Mouse (Mus musculus): ENCODE measurements at regions not wholly inside any gene's neighbourhood (a gene's known extent, or its start where the extent isn't known, plus 50 kb on each side); places are given as distances from the start of the nearest gene placed in this dataset.

DNA sequence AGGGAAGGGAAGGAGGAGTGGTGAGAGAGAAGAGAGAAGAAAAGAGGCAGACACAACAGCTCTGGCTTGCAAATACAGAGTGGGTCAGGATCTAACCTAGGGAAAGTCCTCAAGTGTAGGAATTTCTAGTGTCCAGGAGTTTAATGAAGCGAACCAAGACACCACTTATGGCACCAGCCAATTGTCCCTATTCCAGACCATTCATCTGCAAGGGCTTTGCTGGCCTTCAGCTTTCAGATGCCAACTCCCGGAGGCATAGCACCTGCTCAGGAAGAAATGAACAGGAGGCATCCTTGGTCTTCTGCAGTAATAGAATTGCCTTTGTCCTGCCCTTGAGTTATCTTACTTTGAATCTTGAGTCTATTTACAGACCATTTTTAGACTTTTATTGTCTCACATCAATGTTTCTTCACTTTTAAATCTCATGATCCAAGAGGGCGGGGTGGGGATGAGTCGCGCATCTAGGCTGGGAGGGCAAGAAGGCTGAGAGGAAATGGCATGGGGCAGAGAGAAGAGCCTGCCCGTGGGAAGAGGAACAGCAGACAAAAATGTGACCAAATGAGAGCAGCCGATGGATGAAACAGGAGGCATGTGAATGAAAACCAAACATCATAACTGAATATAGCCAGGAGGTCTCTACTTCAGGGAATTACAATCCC lies 190.1 kb upstream of the Hmga2 start:
- DNase-seq (ENCODE audit: low read depth, low spot score): no peak

GRCm38 (mm10) chr10:120665670-120666069 lies 189.4 kb upstream of the Hmga2 start:
- no peak for DNase-seq (ENCODE audit: low read depth, low spot score)

DNA sequence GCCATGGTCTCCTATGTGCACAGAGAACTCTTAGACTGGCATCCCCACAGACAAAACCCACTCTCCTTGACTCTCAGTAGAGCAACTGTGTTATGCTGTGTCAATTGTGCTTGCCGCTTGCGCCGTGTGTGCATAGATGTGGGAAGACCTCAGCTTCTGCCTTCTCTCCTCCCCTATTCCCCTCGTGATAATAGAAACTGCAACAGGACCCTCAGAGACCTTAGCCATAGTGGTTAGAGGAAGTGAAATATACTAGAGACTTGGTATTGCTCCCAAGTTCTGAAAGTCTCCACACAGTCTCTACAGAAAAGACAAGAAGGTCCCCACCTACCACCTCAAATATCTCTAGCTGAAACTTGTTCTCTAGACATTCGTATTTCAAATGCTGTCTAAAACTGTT lies 188.2 kb upstream of the Hmga2 start:
- no peak for DNase-seq (ENCODE audit: low read depth, low spot score)

GRCm38 (mm10) chr10:120663396-120663795 lies 187.1 kb upstream of the Hmga2 start:
- DNase-seq (ENCODE audit: low read depth, low spot score): no peak

- DNase-seq (ENCODE audit: low read depth, low spot score): peak; percentile 57
Observed at GRCm38 (mm10) chr10:120660503-120660902, 184.2 kb upstream of the Hmga2 start.

GRCm38 (mm10) chr10:120655238-120655931 lies 179.1 kb upstream of the Hmga2 start:
- DNase-seq (ENCODE audit: low read depth, low spot score): no peak

DNA sequence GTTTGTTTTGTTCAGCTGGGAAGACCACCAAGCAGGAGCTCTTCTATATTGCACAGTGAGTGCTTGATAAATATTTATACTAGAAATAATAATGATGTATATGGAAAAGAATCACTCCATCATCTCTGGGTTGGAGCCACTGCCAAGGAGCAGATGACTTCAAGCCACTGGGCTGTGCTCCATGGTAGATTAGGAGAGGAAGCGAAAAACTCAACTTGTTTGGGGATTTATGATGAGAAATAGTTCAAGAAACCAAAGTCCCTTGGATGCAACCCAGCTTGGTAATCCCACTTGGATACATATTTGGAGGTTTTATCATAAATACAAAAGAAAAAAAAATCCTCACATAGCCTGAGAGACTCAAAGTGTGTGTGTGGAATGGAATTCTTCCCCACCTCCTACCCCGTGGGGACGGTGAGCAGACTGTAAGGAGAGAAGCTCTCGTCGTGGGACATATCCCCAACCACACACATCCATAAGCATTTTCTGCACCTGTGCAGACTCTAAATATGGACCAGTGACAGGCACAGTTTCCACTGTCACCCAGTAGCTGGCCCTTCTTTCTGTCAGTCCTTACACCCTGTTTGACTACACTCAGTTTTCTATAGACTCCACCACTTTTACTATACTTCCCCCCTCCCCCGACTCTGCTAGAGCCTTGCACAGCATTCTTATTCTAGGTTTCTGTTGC lies 176.4 kb upstream of the Hmga2 start:
- DNase-seq (ENCODE audit: low read depth, low spot score): no peak

DNA sequence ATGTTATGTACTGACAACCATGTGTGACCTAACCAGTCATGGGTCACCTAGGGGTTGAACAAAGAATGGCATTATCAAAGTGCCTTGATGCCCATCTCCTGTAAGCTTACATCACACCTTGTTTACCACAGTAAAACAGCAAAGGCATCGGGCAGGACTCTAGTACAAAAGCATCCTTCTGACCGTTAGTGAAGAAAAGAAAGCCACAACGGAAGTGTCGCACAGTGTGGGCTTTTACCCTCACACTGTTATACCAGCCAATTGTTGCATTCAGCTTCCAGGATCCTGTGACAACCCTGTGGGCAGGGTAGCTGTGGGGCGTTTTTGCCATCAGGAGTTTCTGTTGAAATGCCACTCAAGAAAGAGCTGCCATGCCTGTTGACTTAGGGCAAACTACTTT lies 175.6 kb upstream of the Hmga2 start:
- DNase-seq (ENCODE audit: low read depth, low spot score): no peak

DNA sequence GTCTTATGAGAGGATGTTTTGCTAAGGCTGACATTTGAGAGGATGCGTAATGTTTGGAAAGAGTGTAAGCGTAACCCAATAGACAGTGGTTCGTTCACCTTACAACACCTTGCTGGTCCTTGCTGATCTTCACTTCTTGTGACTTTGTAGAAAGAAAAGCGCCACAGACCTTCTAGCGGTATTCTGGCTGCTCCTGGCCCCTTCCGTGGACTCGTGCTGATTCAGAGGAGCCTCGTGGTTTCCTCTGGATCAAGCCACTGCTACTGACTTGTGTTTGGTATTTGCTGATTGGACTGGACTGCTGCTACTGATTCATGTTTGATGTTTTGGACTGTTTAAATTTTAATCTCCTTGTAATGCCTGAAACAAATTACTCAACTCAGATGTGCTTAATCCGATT lies 174.1 kb upstream of the Hmga2 start:
- no peak for DNase-seq (ENCODE audit: low read depth, low spot score)

DNA sequence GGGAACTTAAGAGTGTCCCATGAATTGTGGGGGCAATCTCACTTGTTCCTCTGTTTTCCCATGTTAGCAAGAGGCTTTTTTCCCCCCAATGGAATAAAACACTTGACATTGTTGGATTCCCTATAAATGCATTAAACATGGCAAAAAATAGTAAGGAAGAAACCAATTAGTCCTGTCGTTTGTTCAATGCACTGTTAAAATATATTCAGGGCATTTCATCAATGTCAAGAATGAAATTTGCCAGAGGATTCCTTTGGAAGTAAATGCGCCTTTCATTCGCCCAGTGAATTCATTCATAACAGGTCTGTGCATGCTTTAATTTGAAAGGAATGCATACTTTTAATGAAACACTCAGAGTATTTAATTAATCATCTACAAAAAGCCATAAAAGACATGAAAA lies 172.5 kb upstream of the Hmga2 start:
- DNase-seq (ENCODE audit: low read depth, low spot score): peak; percentile 41

- no peak for DNase-seq (ENCODE audit: low read depth, low spot score)
Observed at GRCm38 (mm10) chr10:120648031-120648430, 171.8 kb upstream of the Hmga2 start.

- DNase-seq (ENCODE audit: low read depth, low spot score): no peak
Observed at GRCm38 (mm10) chr10:120647323-120647722, 171.1 kb upstream of the Hmga2 start.

DNA sequence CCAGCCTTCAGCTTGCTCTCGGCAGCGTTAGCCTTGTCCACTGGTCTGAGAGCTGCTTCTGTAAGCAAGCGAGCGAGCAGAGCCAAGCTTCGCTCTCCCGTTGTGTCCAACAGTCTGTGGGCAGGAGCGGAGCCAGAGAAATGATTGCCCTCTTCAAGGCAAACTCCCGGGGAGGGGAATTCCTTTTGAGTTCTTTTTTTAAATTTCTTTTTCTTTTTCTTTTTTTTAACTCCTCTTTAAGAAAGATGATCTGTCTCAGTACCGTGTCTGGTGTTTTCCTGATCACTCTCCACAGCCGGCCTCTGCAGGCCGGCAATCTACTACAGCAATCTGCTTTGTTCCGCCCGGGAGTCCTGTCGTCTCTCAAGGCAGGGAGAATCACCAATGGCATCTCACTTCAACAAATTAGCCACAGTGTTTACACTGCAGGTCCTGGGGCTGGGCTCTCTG lies 170.6 kb upstream of the Hmga2 start:
- DNase-seq (ENCODE audit: low read depth, low spot score): peak; percentile 49

- no peak for DNase-seq (ENCODE audit: low read depth, low spot score)
Observed at GRCm38 (mm10) chr10:120640847-120641246, 164.6 kb upstream of the Hmga2 start.

DNA sequence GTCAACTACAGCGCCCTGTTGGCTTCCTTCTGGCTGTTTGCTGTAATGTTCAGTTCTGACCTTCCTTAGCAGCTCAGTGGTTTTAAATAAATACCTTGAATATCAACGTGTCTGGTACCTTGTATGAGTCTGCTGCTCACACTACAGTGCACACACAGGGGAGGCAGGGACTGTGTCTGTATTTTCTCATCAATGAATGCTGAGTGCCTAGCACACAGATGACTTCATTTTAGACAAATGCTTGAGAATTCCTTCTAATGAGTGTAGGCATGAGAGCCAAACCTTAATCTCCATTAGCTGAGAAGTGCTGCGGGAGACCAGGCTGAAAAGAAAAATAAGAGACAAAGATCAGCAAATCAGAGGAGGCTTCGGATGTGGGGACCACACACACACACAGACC lies 162.0 kb upstream of the Hmga2 start:
- no peak for DNase-seq (ENCODE audit: low read depth, low spot score)

DNA sequence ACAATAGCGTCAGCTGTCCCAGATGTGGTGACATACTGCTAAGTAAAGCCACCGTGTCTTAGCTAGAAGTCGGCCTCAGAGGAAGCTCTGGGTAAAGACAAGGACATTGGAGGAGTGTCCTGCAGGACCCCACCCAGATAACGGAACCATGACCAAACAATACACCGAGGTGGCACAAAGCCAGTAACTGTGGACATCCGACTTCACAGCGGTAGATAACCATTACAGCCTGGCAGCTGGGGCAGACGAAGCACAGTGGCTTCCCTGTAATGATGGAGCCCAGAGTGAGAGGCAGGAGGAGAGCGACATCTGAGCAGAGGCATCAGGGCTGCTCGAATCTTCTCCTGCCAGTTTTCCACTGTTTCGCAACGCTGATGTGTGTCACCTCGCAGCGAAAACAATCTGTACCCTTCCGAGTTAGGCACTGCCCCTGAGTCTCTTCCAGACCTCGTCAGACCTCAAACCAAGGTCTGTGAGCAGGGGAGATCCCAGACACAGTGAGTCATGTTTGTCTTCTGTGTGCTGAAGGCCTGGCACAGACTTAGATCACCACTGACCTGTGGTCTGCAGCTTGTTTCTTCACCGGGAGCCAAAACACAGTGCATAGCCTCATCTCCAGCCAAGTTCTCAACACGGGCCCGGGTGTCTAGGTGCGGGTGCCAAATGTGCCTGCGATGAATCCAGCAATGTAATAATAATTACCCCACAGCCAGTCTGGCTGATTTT lies 159.7 kb upstream of the Hmga2 start:
- no peak for DNase-seq (ENCODE audit: low read depth, low spot score)

GRCm38 (mm10) chr10:120635194-120635593 lies 158.9 kb upstream of the Hmga2 start:
- DNase-seq (ENCODE audit: low read depth, low spot score): no peak

GRCm38 (mm10) chr10:120632071-120632470 lies 155.8 kb upstream of the Hmga2 start:
- no peak for DNase-seq (ENCODE audit: low read depth, low spot score)

- no peak for DNase-seq (ENCODE audit: low read depth, low spot score)
Observed at GRCm38 (mm10) chr10:120628066-120628465, 151.8 kb upstream of the Hmga2 start.

- DNase-seq (ENCODE audit: low read depth, low spot score): no peak
Observed at GRCm38 (mm10) chr10:120625474-120625873, 149.2 kb upstream of the Hmga2 start.

DNA sequence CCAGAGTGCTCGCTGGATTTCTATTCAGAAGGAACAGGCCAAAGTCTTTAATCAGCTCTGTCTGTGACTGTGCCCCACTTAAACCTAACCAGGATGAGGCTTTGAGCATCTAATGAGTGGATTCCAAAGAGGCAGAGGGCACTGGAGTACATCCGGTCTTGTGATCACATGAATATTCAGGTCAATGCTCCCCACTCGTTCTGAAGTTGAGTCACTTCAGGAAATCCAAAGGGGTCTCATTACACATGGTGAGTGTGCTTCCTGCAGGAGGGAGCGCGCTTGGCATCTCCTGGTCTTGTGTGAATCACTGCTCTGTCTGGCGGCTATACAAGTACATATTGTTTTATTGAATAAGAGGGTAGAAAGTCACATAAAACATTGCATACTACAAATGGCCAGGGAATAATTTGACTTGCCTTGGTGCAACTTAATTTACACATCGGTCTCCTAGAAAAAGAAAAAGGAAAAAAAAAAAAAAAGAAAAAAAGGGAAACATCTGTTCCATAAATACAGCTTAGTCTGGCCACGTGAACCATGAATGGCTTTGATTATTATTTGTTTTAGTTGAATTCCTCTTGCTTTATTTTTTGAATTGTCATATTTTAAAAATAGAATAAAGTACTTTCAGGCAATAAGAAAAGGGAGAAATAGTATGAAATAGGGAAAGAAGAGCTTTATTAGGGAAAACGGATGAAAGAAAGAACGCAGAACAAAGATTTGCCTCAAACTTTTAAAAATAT lies 148.1 kb upstream of the Hmga2 start:
- peak; percentile 35 for DNase-seq (ENCODE audit: low read depth, low spot score)
